Mouse (Mus musculus): ENCODE data around the gene Ergic1.

Ergic1 gene

GRCm38 (mm10) chr17:26537722-26538471, 23.4 kb upstream of the Ergic1 start:
- no peak for DNase-seq (ENCODE audit: low spot score in 2 of 2)

- no peak for DNase-seq (ENCODE audit: low spot score in 2 of 2)
Measured at GRCm38 (mm10) chr17:26540083-26540482, 21.2 kb upstream of the Ergic1 start.

GRCm38 (mm10) chr17:26544319-26544963, 16.8 kb upstream of the Ergic1 start:
- no peak for DNase-seq (ENCODE audit: low spot score in 2 of 2)

- no peak for DNase-seq (ENCODE audit: low spot score in 2 of 2)
Measured at GRCm38 (mm10) chr17:26547771-26548170, 13.5 kb upstream of the Ergic1 start.

GRCm38 (mm10) chr17:26548566-26548965, 12.7 kb upstream of the Ergic1 start:
- no peak for DNase-seq (ENCODE audit: low spot score in 2 of 2)

GRCm38 (mm10) chr17:26549148-26549809, 12.0 kb upstream of the Ergic1 start:
- no peak for DNase-seq (ENCODE audit: low spot score in 2 of 2)

GRCm38 (mm10) chr17:26551104-26551503, 10.2 kb upstream of the Ergic1 start:
- no peak for DNase-seq (ENCODE audit: low spot score in 2 of 2)

- no peak for DNase-seq (ENCODE audit: low spot score in 2 of 2)
Measured at GRCm38 (mm10) chr17:26553033-26553432, 8.3 kb upstream of the Ergic1 start.

GRCm38 (mm10) chr17:26560526-26561289, 581 bp upstream of the Ergic1 start:
- DNase-seq (ENCODE audit: low spot score in 2 of 2) = no peak

GRCm38 (mm10) chr17:26561651-26562181, 427 bp downstream of the Ergic1 start, which contains the start of gene Dusp1:
Gene Dusp1 (minus strand): TSS chr17:26562128.
- DNase-seq (ENCODE audit: low spot score in 2 of 2) = peak in 1 of 2 experiments; percentile 70

GRCm38 (mm10) chr17:26562292-26562691, 1.0 kb downstream of the Ergic1 start:
- DNase-seq (ENCODE audit: low spot score in 2 of 2) = no peak

GRCm38 (mm10) chr17:26563476-26563875, 2.2 kb downstream of the Ergic1 start:
- DNase-seq (ENCODE audit: low spot score in 2 of 2) = no peak

GRCm38 (mm10) chr17:26564439-26564838, 3.1 kb downstream of the Ergic1 start:
- DNase-seq (ENCODE audit: low spot score in 2 of 2) = no peak

GRCm38 (mm10) chr17:26567142-26567817, 6.0 kb downstream of the Ergic1 start:
- no peak for DNase-seq (ENCODE audit: low spot score in 2 of 2)

GRCm38 (mm10) chr17:26567818-26568173, 6.5 kb downstream of the Ergic1 start:
- no peak for DNase-seq (ENCODE audit: low spot score in 2 of 2)

- DNase-seq (ENCODE audit: low spot score in 2 of 2) = no peak
Measured at GRCm38 (mm10) chr17:26569594-26570350, 8.5 kb downstream of the Ergic1 start.

GRCm38 (mm10) chr17:26570651-26571118, 9.4 kb downstream of the Ergic1 start:
- no peak for DNase-seq (ENCODE audit: low spot score in 2 of 2)

GRCm38 (mm10) chr17:26571377-26571776, 10.1 kb downstream of the Ergic1 start:
- no peak for DNase-seq (ENCODE audit: low spot score in 2 of 2)

- DNase-seq (ENCODE audit: low spot score in 2 of 2) = no peak
Measured at GRCm38 (mm10) chr17:26572265-26572664, 11.0 kb downstream of the Ergic1 start.

GRCm38 (mm10) chr17:26574118-26574517, 12.8 kb downstream of the Ergic1 start:
- DNase-seq (ENCODE audit: low spot score in 2 of 2) = no peak

Measured in spleen, postnatal 4 days (tissue).